Mouse (Mus musculus) thymus, adult 2 months (tissue): ENCODE measurements at regions not wholly inside any gene's neighbourhood (a gene's known extent, or its start where the extent isn't known, plus 50 kb on each side); places are given as distances from the start of the nearest gene placed in this dataset.
"Not testable (repeated sequence)": the region's sequence is repeated elsewhere in the genome, so short reads cannot be mapped to it uniquely, and the experiment has no call there.

Experiments
- DNase-seq: peaks from one replicate; pipeline ENCODE4 v3.0.0; 2021
- H3K27ac ChIP-seq: fragments of 200-500 bp; 2 replicates; pipeline ENCODE4 v1.5.1; 2012; ENCODE audit warnings: low read length, control low read depth; ENCODE audit not compliant: control insufficient read depth, insufficient read depth
- H3K27me3 ChIP-seq: fragments of 200-500 bp; 2 replicates; pipeline ENCODE4 v1.6.1; 2012; ENCODE audit warnings: mild to moderate bottlenecking, low read length, moderate library complexity, mixed read lengths; ENCODE audit not compliant: control insufficient read depth, insufficient read depth
- H3K36me3 ChIP-seq: fragments of 200-500 bp; 2 replicates; pipeline ENCODE4 v1.6.1; 2012; ENCODE audit warnings: mild to moderate bottlenecking, low read length, moderate library complexity; ENCODE audit not compliant: control insufficient read depth, insufficient read depth
- H3K4me1 ChIP-seq: fragments of 200-500 bp; replicated peaks from 2 replicates; pipeline ENCODE4 v1.6.1; 2012; ENCODE audit warnings: low read length; ENCODE audit not compliant: control insufficient read depth, insufficient read depth
- H3K4me3 ChIP-seq: fragments of 200-500 bp; 2 replicates; pipeline ENCODE4 v1.5.1; 2012; ENCODE audit warnings: mild to moderate bottlenecking, low read length, control low read depth, moderate library complexity; ENCODE audit not compliant: control insufficient read depth, insufficient read depth
- CTCF ChIP-seq: fragments of 200-500 bp; IDR thresholded peaks from 2 replicates; pipeline ENCODE4 v1.5.1; 2012; ENCODE audit warnings: mild to moderate bottlenecking, control low read depth, low read length, moderate library complexity, borderline replicate concordance; ENCODE audit not compliant: control insufficient read depth, poor library complexity, insufficient read depth; ENCODE audit errors: extremely low read depth
- POLR2A ChIP-seq: fragments of 200-500 bp; IDR thresholded peaks from 2 replicates; pipeline ENCODE4 v1.6.1; 2012; ENCODE audit warnings: mild to moderate bottlenecking, low read length, control low read depth, moderate library complexity; ENCODE audit not compliant: control insufficient read depth, poor library complexity, insufficient read depth; ENCODE audit errors: extremely low read depth
- WGBS: fragments of 180-500 bp; shearing (Covaris S2); methylation state at CpG from one replicate; pipeline ENCODE4 v1.1.7; 2018; 5-methylcytosine and 5-hydroxymethylcytosine counted together

DNA sequence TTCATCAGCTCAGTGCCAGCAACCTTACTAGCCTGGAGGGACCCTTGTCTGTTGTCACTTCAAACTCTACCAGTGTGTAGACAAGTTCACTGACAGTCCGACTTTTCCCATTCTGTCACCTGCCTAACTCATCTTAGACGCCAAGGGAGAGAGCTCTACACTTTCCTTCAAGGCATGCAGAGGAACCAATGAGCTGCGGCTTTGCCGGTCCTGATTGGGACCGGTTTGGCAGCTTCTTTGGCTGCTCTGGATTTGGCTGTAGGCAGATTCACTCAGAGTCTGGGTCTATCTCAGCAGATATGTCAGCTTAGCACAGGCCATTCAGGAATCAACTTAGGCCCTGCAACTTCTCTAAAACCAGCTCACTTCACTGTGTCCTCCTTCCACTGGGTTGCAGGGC is 264.3 kb downstream of the 1810013L24Rik start:
- Histone ChIP-seq H3K36me3 (no peaks in the 10 kb centered on the region), H3K4me1 (no peaks in the 10 kb centered on the region), H3K27ac (no peak overlapping the region), H3K27me3 (no peaks in the 10 kb centered on the region), H3K4me3 (no peak overlapping the region)
- no peak for DNase-seq
- no peak for TF ChIP-seq CTCF
- no peak for TF ChIP-seq POLR2A
- 78% methylated on average over 5 of the region's 5 CpGs for WGBS

DNA sequence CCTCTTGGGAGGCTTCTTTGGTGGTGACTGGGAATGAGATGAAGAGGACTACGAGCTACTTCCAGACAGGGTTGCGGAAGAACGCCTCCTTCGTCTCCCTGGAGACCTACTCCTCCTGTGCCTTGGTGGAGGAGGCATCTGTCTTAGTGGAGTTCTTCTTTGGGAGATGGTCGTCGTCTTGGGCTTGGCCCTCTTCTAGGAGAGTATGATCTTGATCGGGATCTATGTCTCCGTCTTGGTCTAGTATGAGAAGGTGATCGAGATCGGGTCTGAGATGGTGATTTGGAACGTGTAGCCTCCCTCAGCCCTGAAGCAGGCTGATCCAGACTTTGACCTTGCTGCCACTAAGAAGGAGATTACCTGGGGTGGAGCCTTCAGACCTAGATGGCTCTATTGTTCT is 276.3 kb downstream of the 1810013L24Rik start:
- 96% methylated on average over 11 of the region's 11 CpGs for WGBS
- Histone ChIP-seq H3K27ac (no peak overlapping the region), H3K4me1 (no peaks in the 10 kb centered on the region), H3K27me3 (no peaks in the 10 kb centered on the region), H3K36me3 (no peaks in the 10 kb centered on the region), H3K4me3 (no peak overlapping the region)
- DNase-seq, result no peak
- TF ChIP-seq POLR2A (no peak), CTCF (no peak)

DNA sequence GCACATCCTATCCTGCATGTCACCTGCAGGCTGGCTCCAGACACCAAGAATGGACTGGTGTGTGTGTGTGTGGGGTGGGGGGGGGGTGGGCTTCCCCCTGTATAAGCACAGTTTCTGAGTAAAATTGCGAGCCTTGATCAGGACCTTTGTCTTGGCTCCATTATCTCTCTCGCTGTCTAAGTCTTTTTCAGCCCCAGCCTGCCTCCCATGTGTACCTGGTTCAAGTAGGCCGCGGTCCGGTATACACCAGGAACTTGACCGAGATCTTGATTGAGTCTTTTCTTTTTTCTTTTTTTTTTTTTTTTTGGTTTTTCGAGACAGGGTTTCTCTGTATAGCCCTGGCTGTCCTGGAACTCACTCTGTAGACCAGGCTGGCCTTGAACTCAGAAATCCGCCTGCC is 276.8 kb downstream of the 1810013L24Rik start:
- WGBS, result 87% methylated on average over 8 of the region's 8 CpGs
- H3K4me3 ChIP-seq, result not testable (repeated sequence)

DNA sequence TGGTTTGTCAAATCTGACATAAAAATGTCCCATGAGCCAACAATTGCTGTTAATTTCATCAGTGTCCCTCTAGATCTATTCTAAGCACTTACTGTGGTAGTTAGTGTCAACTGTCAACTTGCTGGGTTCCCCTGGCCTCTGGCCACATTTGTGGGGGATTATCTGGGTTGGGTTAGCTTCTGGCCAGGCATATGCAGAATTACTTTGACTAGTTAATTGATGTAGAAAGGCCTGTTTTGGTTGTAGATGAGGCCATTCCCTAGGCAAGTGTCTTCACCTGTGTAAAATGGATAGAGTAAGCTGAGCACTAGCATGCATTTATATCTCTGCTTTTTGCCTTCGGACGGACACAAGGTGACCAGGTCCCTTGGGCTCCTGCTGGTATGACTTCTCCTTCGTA is 283.9 kb downstream of the 1810013L24Rik start:
- Histone ChIP-seq H3K27me3 (no peaks in the 10 kb centered on the region), H3K4me1 (no peaks in the 10 kb centered on the region), H3K4me3 (no peak overlapping the region), H3K36me3 (no peaks in the 10 kb centered on the region), H3K27ac (no peak overlapping the region)
- TF ChIP-seq CTCF (no peak), POLR2A (no peak)
- 93% methylated on average over 3 of the region's 3 CpGs for WGBS
- DNase-seq, result no peak

More for the DNA sequence above, 276.8 kb downstream of the 1810013L24Rik start:
- not testable (repeated sequence) for H3K27ac ChIP-seq, H3K36me3 ChIP-seq, H3K27me3 ChIP-seq, H3K4me1 ChIP-seq, DNase-seq

DNA sequence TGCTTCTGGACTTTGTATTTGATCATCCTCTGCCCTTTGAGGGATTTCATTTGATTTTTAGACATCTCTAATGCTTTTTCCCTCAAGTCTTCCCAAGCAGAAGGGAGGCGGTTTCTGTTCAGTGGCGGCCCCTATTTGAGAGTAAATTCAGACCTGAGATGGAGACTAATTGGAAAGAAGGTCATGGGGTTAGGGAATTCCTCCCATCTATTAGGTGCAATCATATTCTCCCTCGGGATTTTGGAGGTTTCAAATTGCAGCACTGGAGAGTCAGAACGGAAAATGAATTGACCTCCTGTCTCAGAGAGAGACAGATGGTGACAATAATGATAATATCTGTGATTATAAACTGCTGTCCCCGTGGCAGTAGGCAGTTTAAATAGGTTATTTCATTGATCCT is 285.6 kb downstream of the 1810013L24Rik start:
- Histone ChIP-seq H3K36me3 (no peaks in the 10 kb centered on the region), H3K27ac (no peak overlapping the region), H3K4me3 (no peak overlapping the region), H3K4me1 (no peaks in the 10 kb centered on the region), H3K27me3 (no peaks in the 10 kb centered on the region)
- DNase-seq, result no peak
- 86% methylated on average over 5 of the region's 5 CpGs for WGBS
- TF ChIP-seq POLR2A (no peak), CTCF (no peak)

DNA sequence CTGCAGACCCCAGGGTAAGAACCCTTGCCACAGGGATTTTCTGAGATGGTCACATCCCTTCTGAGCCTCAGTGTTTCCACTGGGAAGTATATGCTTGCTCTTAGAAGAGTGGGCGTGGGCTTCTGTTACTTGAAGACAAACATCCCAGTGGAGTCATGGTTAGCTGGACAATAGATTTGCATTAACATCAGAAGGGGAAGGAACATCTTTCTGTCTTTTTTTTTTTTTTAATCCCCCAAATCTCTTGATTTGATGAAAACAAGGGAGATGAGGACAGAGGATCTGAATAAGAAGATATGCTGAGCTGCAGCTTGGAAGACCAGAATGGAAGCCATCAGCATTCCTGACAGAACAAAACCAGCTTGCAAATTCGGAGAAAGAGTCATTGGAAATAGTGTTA is 291.7 kb downstream of the 1810013L24Rik start:
- TF ChIP-seq POLR2A, result no peak
- TF ChIP-seq CTCF, result no peak
- no peaks in the 10 kb centered on the region for H3K27me3 ChIP-seq
- no peak for DNase-seq
- no peaks in the 10 kb centered on the region for H3K4me1 ChIP-seq
- H3K27ac ChIP-seq, result no peak overlapping the region
- no peaks in the 10 kb centered on the region for H3K36me3 ChIP-seq
- H3K4me3 ChIP-seq, result no peak overlapping the region
- WGBS, result 93% methylated on average over 2 of the region's 2 CpGs

DNA sequence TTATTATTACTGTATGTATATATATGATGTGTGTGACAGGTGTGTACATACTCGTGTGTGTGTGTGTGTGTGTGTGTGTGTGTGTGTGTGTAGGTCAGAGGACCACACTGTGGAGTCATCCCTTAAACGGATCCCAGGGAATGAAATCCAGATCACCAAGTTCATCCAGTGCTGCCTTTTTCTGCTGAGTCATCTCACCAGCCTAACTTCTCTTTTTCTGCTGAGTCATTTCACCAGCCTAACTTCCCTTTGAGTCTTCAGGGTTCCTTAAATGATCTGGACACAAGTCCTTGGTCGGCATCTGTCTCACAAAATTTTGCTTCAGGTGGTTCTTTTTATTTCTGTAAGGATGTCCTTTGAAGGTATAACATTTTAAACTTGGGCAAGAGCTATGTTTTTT is 302.2 kb downstream of the 1810013L24Rik start:
- Histone ChIP-seq H3K4me1 (no peaks in the 10 kb centered on the region), H3K4me3 (no peak overlapping the region), H3K27ac (no peak overlapping the region), H3K27me3 (no peaks in the 10 kb centered on the region), H3K36me3 (no peaks in the 10 kb centered on the region)
- no peak for TF ChIP-seq CTCF
- TF ChIP-seq POLR2A, result no peak
- no peak for DNase-seq
- 44% methylated on average over 3 of the region's 3 CpGs for WGBS

DNA sequence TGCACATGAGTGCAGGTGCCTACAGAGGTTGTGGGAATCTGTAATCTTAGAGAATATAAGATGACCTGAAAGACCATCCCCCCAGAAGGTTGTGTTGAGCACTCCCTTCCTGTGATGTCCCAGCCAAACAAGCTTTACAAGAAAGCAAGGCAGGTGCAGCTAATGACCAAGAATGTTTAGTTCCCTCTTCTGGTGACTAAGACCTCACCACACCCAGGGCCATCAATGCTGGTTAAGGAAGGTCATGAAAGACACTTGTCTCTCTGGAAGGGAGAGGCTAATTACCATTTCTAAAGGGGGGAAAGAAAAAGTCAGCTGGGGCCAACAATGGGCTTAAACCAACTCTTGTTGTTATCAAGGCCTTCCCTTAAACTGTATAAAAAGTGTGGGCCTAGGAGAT is 302.9 kb downstream of the 1810013L24Rik start:
- Histone ChIP-seq H3K27me3 (no peaks in the 10 kb centered on the region), H3K4me1 (no peaks in the 10 kb centered on the region), H3K4me3 (no peak overlapping the region), H3K27ac (no peak overlapping the region), H3K36me3 (no peaks in the 10 kb centered on the region)
- TF ChIP-seq POLR2A (no peak), CTCF (no peak)
- no peak for DNase-seq
